Mouse (Mus musculus): ENCODE data around the gene Iqschfp.

Iqschfp gene

GRCm38 (mm10) chr3:67892026-67892705 is at the start of gene Iqschfp, which contains the start of gene Iqcj:
Iqschfp (plus strand) TSS chr3:67892232.
Iqcj (plus strand) TSS chr3:67892220.
- in situ Hi-C loops (cut with MboI), result no loop called here

- in situ Hi-C loops (cut with MboI), result no loop called here
Measured at GRCm38 (mm10) chr3:67852397-67852796, 39.6 kb upstream of the Iqschfp start.

- in situ Hi-C loops (cut with MboI), result no loop called here
Measured at GRCm38 (mm10) chr3:67861524-67861923, 30.5 kb upstream of the Iqschfp start.

GRCm38 (mm10) chr3:67867420-67868065 is 24.5 kb upstream of the Iqschfp start:
- in situ Hi-C loops (cut with MboI), result no loop called here

GRCm38 (mm10) chr3:67869424-67869823 is 22.6 kb upstream of the Iqschfp start:
- in situ Hi-C loops (cut with MboI), result no loop called here

- in situ Hi-C loops (cut with MboI), result no loop called here
Measured at GRCm38 (mm10) chr3:67877253-67877652, 14.8 kb upstream of the Iqschfp start.

- in situ Hi-C loops (cut with MboI), result no loop called here
Measured at GRCm38 (mm10) chr3:67884335-67884734, 7.7 kb upstream of the Iqschfp start.

GRCm38 (mm10) chr3:67886176-67886575 is 5.9 kb upstream of the Iqschfp start:
- in situ Hi-C loops (cut with MboI), result no loop called here

GRCm38 (mm10) chr3:67887251-67887650 is 4.8 kb upstream of the Iqschfp start:
- in situ Hi-C loops (cut with MboI), result no loop called here

GRCm38 (mm10) chr3:67892768-67893167 is 736 bp downstream of the Iqschfp start:
- in situ Hi-C loops (cut with MboI), result no loop called here

GRCm38 (mm10) chr3:67902517-67902916 is 10.5 kb downstream of the Iqschfp start:
- in situ Hi-C loops (cut with MboI), result no loop called here

- in situ Hi-C loops (cut with MboI), result no loop called here
Measured at GRCm38 (mm10) chr3:67908586-67908985, 16.6 kb downstream of the Iqschfp start.

GRCm38 (mm10) chr3:67918098-67918497 is 26.1 kb downstream of the Iqschfp start:
- in situ Hi-C loops (cut with MboI), result no loop called here

GRCm38 (mm10) chr3:67918634-67919259 is 26.7 kb downstream of the Iqschfp start:
- in situ Hi-C loops (cut with MboI), result no loop called here

- in situ Hi-C loops (cut with MboI), result no loop called here
Measured at GRCm38 (mm10) chr3:67923095-67923494, 31.1 kb downstream of the Iqschfp start.

GRCm38 (mm10) chr3:67925453-67925852 is 33.4 kb downstream of the Iqschfp start:
- in situ Hi-C loops (cut with MboI), result no loop called here

- in situ Hi-C loops (cut with MboI), result no loop called here
Measured at GRCm38 (mm10) chr3:67930424-67931133, 38.5 kb downstream of the Iqschfp start.

- in situ Hi-C loops (cut with MboI), result no loop called here
Measured at GRCm38 (mm10) chr3:67931181-67931580, 39.1 kb downstream of the Iqschfp start.

GRCm38 (mm10) chr3:67931914-67932313 is 39.9 kb downstream of the Iqschfp start:
- in situ Hi-C loops (cut with MboI), result no loop called here

- in situ Hi-C loops (cut with MboI), result no loop called here
Measured at GRCm38 (mm10) chr3:67935829-67936228, 43.8 kb downstream of the Iqschfp start.

- in situ Hi-C loops (cut with MboI), result no loop called here
Measured at GRCm38 (mm10) chr3:67947000-67947399, 55.0 kb downstream of the Iqschfp start.

- in situ Hi-C loops (cut with MboI), result no loop called here
Measured at GRCm38 (mm10) chr3:67952517-67952940, 60.5 kb downstream of the Iqschfp start.

All from mature B cell (primary cell).